Comparison of ENCODE assay signal across 8 mouse cellular contexts in genomic region chr2:91649553-91650359, GRCm38 (mm10). TPM values are rescaled to one million over a fixed set of nuclear protein-coding genes. Genes with fewer than 3 reads are reported as not detected.
DNase-seq lines count a peak whose midpoint lies in the region; ATAC-seq lines count a peak whose summit lies in the region.

TSS of gene Zfp408 (minus strand) at chr2:91649791.
TSS of gene Arhgap1 (plus strand) at chr2:91649860.

- peaks cover 36% of the 10 kb centered on the region for H3K4me1 ChIP-seq in hindbrain, embryonic 15.5 days (replicated peaks)

- H3K4me3 ChIP-seq in hindbrain, embryonic 15.5 days = peak within 1 kb of the TSS; percentile 91

- H3K27ac ChIP-seq in hindbrain, embryonic 15.5 days (replicated peaks) = peak within 1 kb of the TSS; percentile 90

- H3K36me3 ChIP-seq in hindbrain, embryonic 15.5 days = peaks cover 45% of the 10 kb centered on the region

- under 1% methylated on average over 44 of the region's 44 CpGs for WGBS in hindbrain, embryonic 15.5 days

- DNase-seq in T-cell, adult 2 months (ENCODE audit: low spot score) = peak; percentile 97
- peak; percentile 97 to 99 for DNase-seq in cerebellum, postnatal 36 days
- peak; percentile 94 to 97 for DNase-seq in frontal cortex, postnatal 36 days (ENCODE audit: low spot score in 2 of 2)
- peak; percentile 94 for DNase-seq in left cerebral cortex, adult 11 months (ENCODE audit: low spot score)
- peak; percentile 97 to 98 for DNase-seq in lung, postnatal 4 days
- peak; percentile 99 for DNase-seq in retina, postnatal 7 days (ENCODE audit: low read depth, low spot score)
- peak; percentile 81 for DNase-seq in urinary bladder, adult 2 months (ENCODE audit: low spot score)

- H3K4me2 ChIP-seq in hindbrain, embryonic 15.5 days = peak within 1 kb of the TSS; percentile 98

- no peaks in the 10 kb centered on the region for H3K27me3 ChIP-seq in hindbrain, embryonic 15.5 days

- no peaks in the 10 kb centered on the region for H3K9me3 ChIP-seq in hindbrain, embryonic 15.5 days

- peak within 1 kb of the TSS; percentile 94 for H3K9ac ChIP-seq in hindbrain, embryonic 15.5 days

- peak; percentile 94 for ATAC-seq in hindbrain, embryonic 15.5 days (ENCODE audit: low FRiP score, low read depth)

RNA-seq across cellular contexts. Expression of gene Zfp408, which starts in this region (rescaled TPM):
- polyA plus RNA-seq in hindbrain, embryonic 15.5 days (2015; fragmentation: Nextera tagmentation; extraction: Ambion mirVana) = 12.1 and 13.4 TPM in 2 replicates
- 15.3 and 16.5 TPM in 2 replicates for polyA plus RNA-seq in urinary bladder, adult 2 months (2012; rRNA removed)

RNA-seq across cellular contexts. Expression of gene Arhgap1, which starts in this region (rescaled TPM):
- 86.1 and 93.4 TPM in 2 replicates for polyA plus RNA-seq in hindbrain, embryonic 15.5 days (2015; fragmentation: Nextera tagmentation; extraction: Ambion mirVana)
- polyA plus RNA-seq in urinary bladder, adult 2 months (2012; rRNA removed) = 127 and 128 TPM in 2 replicates

Comparison
In these comparisons a context has a peak if more than half of its experiments do, and no peak if none do; other contexts are left out.
1. Peak in every context shown above with its lines: DNase-seq, ATAC-seq, H3K4me3 ChIP-seq and H3K27ac ChIP-seq.